Mouse (Mus musculus): ENCODE results near the gene Gigyf2. TPM values are rescaled to one million over a fixed set of nuclear protein-coding genes. Genes with fewer than 3 reads are reported as not detected.

The Gigyf2 gene
- polyA plus RNA-seq, 1 experiment from 2014 or later, result 20.8 TPM

GRCm38 (mm10) chr1:87324649-87325048 lies 2.1 kb upstream of the Gigyf2 start:
- Histone ChIP-seq H3K4me1 (replicated peaks; ENCODE audit: control insufficient read depth, insufficient read depth) (no peaks in the 10 kb centered on the region; the same call in 1 of the 2 replicates), H3K9me3 (ENCODE audit: control insufficient read depth, low read length) (no peaks in the 10 kb centered on the region), H3K4me3 (ENCODE audit: low read depth, low read length) (no peak overlapping the region), H3K27ac (replicated peaks) (no peak overlapping the region), H3K36me3 (ENCODE audit: control insufficient read depth, insufficient read depth, low read length) (no peaks in the 10 kb centered on the region), H3K9ac (ENCODE audit: low read length) (no peak overlapping the region), H3K4me2 (replicated peaks; ENCODE audit: low read depth) (no peak overlapping the region), H3K27me3 (ENCODE audit: control insufficient read depth, insufficient read depth, low read length) (no peaks in the 10 kb centered on the region)
- DNase-seq (ENCODE audit: low spot score), result no peak
- TF ChIP-seq EP300 (optimal IDR thresholded peaks at IDR 0.05) (no peak), CTCF (IDR thresholded peaks at IDR 0.05; ENCODE audit: low read depth) (no peak)
- no peak for ATAC-seq (ENCODE audit: low FRiP score, low TSS enrichment)

GRCm38 (mm10) chr1:87327165-87327861 lies 515 bp downstream of the Gigyf2 start:
- ATAC-seq (ENCODE audit: low FRiP score, low TSS enrichment), result peak; percentile 82
- under 1% methylated on average over 40 of the region's 53 CpGs for WGBS
- H3K4me1 ChIP-seq (replicated peaks; ENCODE audit: control insufficient read depth, insufficient read depth), result no peaks in the 10 kb centered on the region; the same call in 1 of the 2 replicates
- peak; percentile 75 for DNase-seq (ENCODE audit: low spot score)
- no peaks in the 10 kb centered on the region for H3K27me3 ChIP-seq (ENCODE audit: control insufficient read depth, insufficient read depth, low read length)
- peak overlapping the region; percentile 95 for H3K4me3 ChIP-seq (ENCODE audit: low read depth, low read length)
- H3K9me3 ChIP-seq (ENCODE audit: control insufficient read depth, low read length), result no peaks in the 10 kb centered on the region
- TF ChIP-seq EP300 (optimal IDR thresholded peaks at IDR 0.05), result no peak
- TF ChIP-seq CTCF (IDR thresholded peaks at IDR 0.05; ENCODE audit: low read depth), result no peak; the same call in 1 of the 2 replicates
- H3K27ac ChIP-seq (replicated peaks), result peak overlapping the region; percentile 96
- H3K9ac ChIP-seq (ENCODE audit: low read length), result peak overlapping the region; percentile 97
- H3K4me2 ChIP-seq (replicated peaks; ENCODE audit: low read depth), result peak overlapping the region; percentile 87
- H3K36me3 ChIP-seq (ENCODE audit: control insufficient read depth, insufficient read depth, low read length), result no peaks in the 10 kb centered on the region

DNA sequence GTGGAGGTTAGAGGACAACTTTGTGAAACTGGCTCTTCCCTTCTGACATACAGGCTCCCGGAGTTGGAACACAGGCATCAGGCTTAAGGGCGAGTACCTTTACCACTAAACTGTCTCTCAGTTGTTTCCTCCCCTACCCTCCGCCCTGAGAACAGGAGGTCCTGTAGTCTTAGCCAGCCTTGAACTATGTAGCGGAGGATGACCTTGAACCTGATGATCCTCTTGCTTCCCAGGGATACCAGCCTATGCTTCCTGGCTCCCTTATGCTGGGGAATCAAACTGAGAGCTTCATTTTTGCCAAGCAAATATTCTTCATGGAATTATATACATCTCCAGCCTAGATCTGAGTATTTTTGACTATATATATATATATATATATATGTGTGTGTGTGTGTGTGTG lies 5.0 kb downstream of the Gigyf2 start:
- no peaks in the 10 kb centered on the region; the same call in 1 of the 2 replicates for H3K4me1 ChIP-seq (replicated peaks; ENCODE audit: control insufficient read depth, insufficient read depth)
- H3K27ac ChIP-seq (replicated peaks), result no peak overlapping the region
- no peaks in the 10 kb centered on the region for H3K9me3 ChIP-seq (ENCODE audit: control insufficient read depth, low read length)
- no peak overlapping the region for H3K9ac ChIP-seq (ENCODE audit: low read length)
- H3K4me3 ChIP-seq (ENCODE audit: low read depth, low read length), result no peak overlapping the region
- TF ChIP-seq CTCF (IDR thresholded peaks at IDR 0.05; ENCODE audit: low read depth), result no peak
- TF ChIP-seq EP300 (optimal IDR thresholded peaks at IDR 0.05), result no peak
- 94% methylated on average over 4 of the region's 4 CpGs for WGBS
- H3K27me3 ChIP-seq (ENCODE audit: control insufficient read depth, insufficient read depth, low read length), result no peaks in the 10 kb centered on the region
- H3K4me2 ChIP-seq (replicated peaks; ENCODE audit: low read depth), result no peak overlapping the region
- no peak for DNase-seq (ENCODE audit: low spot score)
- ATAC-seq (ENCODE audit: low FRiP score, low TSS enrichment), result no peak
- H3K36me3 ChIP-seq (ENCODE audit: control insufficient read depth, insufficient read depth, low read length), result no peaks in the 10 kb centered on the region

- H3K4me3 ChIP-seq (ENCODE audit: low read depth, low read length), result no peak overlapping the region
Observed at GRCm38 (mm10) chr1:87350576-87350975, 23.8 kb downstream of the Gigyf2 start.

GRCm38 (mm10) chr1:87360276-87360675 lies 33.5 kb downstream of the Gigyf2 start:
- ATAC-seq (ENCODE audit: low FRiP score, low TSS enrichment), result no peak
- WGBS, result 44% methylated on average over 1 of the region's 1 CpGs
- no peak for TF ChIP-seq EP300 (optimal IDR thresholded peaks at IDR 0.05)
- no peak for TF ChIP-seq CTCF (IDR thresholded peaks at IDR 0.05; ENCODE audit: low read depth)

More at GRCm38 (mm10) chr1:87350576-87350975, 23.8 kb downstream of the Gigyf2 start:
- Histone ChIP-seq H3K9ac (ENCODE audit: low read length) (no peak overlapping the region), H3K9me3 (ENCODE audit: control insufficient read depth, low read length) (no peaks in the 10 kb centered on the region), H3K27me3 (ENCODE audit: control insufficient read depth, insufficient read depth, low read length) (no peaks in the 10 kb centered on the region), H3K4me2 (replicated peaks; ENCODE audit: low read depth) (no peak overlapping the region), H3K36me3 (ENCODE audit: control insufficient read depth, insufficient read depth, low read length) (no peaks in the 10 kb centered on the region; the same call in 1 of the 2 replicates), H3K27ac (replicated peaks) (no peak overlapping the region), H3K4me1 (replicated peaks; ENCODE audit: control insufficient read depth, insufficient read depth) (no peaks in the 10 kb centered on the region)
- no peak for DNase-seq (ENCODE audit: low spot score)
- 77% methylated on average over 2 of the region's 2 CpGs for WGBS
- ATAC-seq (ENCODE audit: low FRiP score, low TSS enrichment), result no peak
- TF ChIP-seq CTCF (IDR thresholded peaks at IDR 0.05; ENCODE audit: low read depth) (no peak), EP300 (optimal IDR thresholded peaks at IDR 0.05) (no peak)

DNA sequence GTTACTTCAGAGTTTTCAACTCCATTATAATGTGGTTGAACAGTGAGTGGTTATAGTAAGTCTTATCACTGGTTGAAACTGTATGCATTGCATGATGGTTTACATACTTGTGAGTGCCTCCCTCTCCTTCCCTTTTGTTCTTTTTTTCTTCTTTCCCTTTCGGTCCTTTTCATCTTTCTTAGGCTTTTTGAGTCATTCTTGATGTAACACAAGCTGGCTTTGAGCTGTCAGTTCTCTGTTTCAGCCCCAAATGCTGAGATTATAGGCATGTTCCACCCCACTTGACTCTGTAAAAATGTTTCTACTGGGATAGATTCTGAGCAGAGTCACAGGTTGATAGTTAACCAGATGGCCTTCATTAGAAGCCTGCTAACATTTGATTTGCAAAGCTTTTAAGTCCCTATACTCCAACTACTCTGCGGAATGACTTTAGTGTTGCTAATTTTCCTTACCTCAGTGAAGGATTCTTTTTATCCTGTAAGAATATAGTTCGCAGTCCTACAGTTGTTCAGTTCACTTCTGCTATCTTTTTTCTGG lies 51.3 kb downstream of the Gigyf2 start:
- no peak overlapping the region for H3K4me3 ChIP-seq (ENCODE audit: low read depth, low read length)
- no peak overlapping the region for H3K27ac ChIP-seq (replicated peaks)
- no peak for DNase-seq (ENCODE audit: low spot score)
- H3K36me3 ChIP-seq (ENCODE audit: control insufficient read depth, insufficient read depth, low read length), result peaks cover 4% of the 10 kb centered on the region
- TF ChIP-seq EP300 (optimal IDR thresholded peaks at IDR 0.05), result no peak
- TF ChIP-seq CTCF (IDR thresholded peaks at IDR 0.05; ENCODE audit: low read depth), result no peak
- H3K27me3 ChIP-seq (ENCODE audit: control insufficient read depth, insufficient read depth, low read length), result no peaks in the 10 kb centered on the region
- no peak overlapping the region for H3K9ac ChIP-seq (ENCODE audit: low read length)
- no peak overlapping the region for H3K4me2 ChIP-seq (replicated peaks; ENCODE audit: low read depth)
- WGBS, result 77% methylated on average over 3 of the region's 3 CpGs
- no peaks in the 10 kb centered on the region for H3K4me1 ChIP-seq (replicated peaks; ENCODE audit: control insufficient read depth, insufficient read depth)
- no peaks in the 10 kb centered on the region for H3K9me3 ChIP-seq (ENCODE audit: control insufficient read depth, low read length)
- no peak for ATAC-seq (ENCODE audit: low FRiP score, low TSS enrichment)

More at GRCm38 (mm10) chr1:87360276-87360675, 33.5 kb downstream of the Gigyf2 start:
- Histone ChIP-seq H3K27me3 (ENCODE audit: control insufficient read depth, insufficient read depth, low read length) (no peaks in the 10 kb centered on the region), H3K4me3 (ENCODE audit: low read depth, low read length) (no peak overlapping the region), H3K4me2 (replicated peaks; ENCODE audit: low read depth) (no peak overlapping the region), H3K9me3 (ENCODE audit: control insufficient read depth, low read length) (no peaks in the 10 kb centered on the region), H3K36me3 (ENCODE audit: control insufficient read depth, insufficient read depth, low read length) (peaks cover 6% of the 10 kb centered on the region), H3K27ac (replicated peaks) (no peak overlapping the region), H3K9ac (ENCODE audit: low read length) (no peak overlapping the region), H3K4me1 (replicated peaks; ENCODE audit: control insufficient read depth, insufficient read depth) (no peaks in the 10 kb centered on the region)
- DNase-seq (ENCODE audit: low spot score), result no peak
